Mouse (Mus musculus): ENCODE results near the gene Nfia.

Gene Nfia

DNA sequence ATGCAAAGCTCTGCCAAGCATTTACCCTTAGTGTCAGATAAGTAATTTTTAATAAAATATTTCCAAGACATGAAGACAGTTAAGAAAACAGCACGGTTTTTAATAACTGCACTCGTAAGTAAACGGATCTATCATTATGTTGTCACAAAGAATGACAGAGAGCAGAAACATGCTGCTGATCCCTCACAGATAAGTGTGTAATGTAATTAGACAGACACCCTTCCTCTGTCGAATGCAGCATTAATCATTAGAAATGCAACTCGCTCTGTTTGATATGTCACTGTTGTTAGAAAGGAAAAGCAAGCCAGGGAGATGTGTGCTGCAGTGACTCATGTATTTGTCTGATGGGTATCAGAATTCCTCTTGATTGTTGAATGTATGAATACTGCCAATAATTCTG is 259.8 kb downstream of the Nfia start:
- in situ Hi-C loops (cut with MboI; ENCODE audit: unreplicated experiment in 2 of 2), result no loop called here

- in situ Hi-C loops (cut with MboI; ENCODE audit: unreplicated experiment in 2 of 2), result no loop called here
These were observed 266.6 kb downstream of the Nfia start for GRCm38 (mm10) chr4:98039095-98039494.

- in situ Hi-C loops (cut with MboI; ENCODE audit: unreplicated experiment in 2 of 2), result no loop called here
These were observed 267.6 kb downstream of the Nfia start for GRCm38 (mm10) chr4:98040179-98040578.

GRCm38 (mm10) chr4:98044611-98045010 is 272.1 kb downstream of the Nfia start:
- in situ Hi-C loops (cut with MboI; ENCODE audit: unreplicated experiment in 2 of 2), result no loop called here

GRCm38 (mm10) chr4:98047369-98047768 is 274.8 kb downstream of the Nfia start:
- in situ Hi-C loops (cut with MboI; ENCODE audit: unreplicated experiment in 2 of 2), result no loop called here

DNA sequence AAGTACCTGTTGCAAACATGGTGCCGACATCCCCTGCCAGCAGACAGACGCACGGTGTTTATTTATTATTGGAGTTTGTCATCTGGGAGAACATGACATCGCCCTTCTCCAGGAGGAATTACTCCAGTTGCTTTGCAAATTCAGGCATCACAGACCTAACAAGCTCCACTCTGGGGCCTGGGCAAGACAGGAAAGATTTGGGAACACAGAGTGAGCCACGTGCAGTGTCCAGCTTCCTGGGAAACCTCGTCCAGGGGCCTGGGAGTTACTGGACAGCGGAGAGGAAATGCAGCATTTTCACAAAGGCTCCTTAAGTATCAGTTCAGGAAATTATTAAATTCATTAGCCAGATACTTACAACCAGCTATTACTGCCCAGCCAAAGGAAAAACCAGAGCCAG is 277.1 kb downstream of the Nfia start:
- in situ Hi-C loops (cut with MboI; ENCODE audit: unreplicated experiment in 2 of 2), result no loop called here

GRCm38 (mm10) chr4:98050003-98050620 is 277.6 kb downstream of the Nfia start:
- in situ Hi-C loops (cut with MboI; ENCODE audit: unreplicated experiment in 2 of 2), result no loop called here

GRCm38 (mm10) chr4:98050781-98051180 is 278.2 kb downstream of the Nfia start:
- in situ Hi-C loops (cut with MboI; ENCODE audit: unreplicated experiment in 2 of 2), result no loop called here

DNA sequence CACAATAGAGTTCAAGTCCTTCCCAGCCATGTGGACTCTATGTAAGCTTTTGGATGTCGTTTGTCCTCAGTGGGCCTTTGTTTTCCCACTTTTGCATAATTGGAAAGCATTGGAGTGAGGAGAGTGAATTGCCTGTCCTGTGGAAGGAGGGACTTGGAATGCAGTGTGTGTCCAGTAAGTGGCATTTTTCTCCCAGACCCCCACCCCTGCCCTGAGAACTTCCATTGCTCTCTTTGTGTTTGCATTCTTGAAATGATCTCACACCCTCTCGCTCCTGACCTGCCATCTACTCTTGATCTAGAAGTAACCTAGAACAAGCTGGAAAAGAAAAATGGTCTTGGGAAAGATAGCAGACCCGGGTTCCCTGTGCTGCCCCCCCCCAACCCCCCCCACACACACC is 278.8 kb downstream of the Nfia start:
- in situ Hi-C loops (cut with MboI; ENCODE audit: unreplicated experiment in 2 of 2), result no loop called here

- in situ Hi-C loops (cut with MboI; ENCODE audit: unreplicated experiment in 2 of 2), result no loop called here
These were observed 282.5 kb downstream of the Nfia start for GRCm38 (mm10) chr4:98055036-98055435.

DNA sequence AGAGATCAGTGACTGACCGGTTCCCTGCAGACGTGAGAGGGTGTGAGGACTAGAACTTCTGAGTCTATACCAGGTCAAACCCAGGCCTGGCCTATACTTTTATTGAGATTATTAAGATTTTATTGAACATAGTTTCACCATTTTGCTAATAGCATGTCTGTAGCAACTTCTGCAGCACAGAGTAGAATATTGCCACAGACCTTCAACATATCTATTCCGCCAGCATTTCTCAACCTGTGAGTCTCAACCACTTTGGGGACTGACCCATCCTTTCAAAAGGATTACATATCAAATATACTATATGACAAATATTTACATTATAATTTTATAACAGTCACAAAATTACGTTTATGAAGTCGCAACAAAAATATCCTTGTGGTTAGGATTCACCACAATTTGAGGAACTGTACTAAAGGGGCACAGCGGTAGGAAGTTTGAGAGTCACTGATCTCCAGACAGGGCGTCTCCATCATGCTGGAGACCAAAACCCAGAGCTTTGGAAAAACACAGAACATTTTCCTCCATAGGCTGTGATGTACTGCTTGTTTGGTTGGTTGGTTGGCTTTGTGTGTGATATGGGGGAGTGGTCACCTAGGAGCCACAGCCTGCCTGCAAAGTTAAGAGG is 284.0 kb downstream of the Nfia start:
- in situ Hi-C loops (cut with MboI; ENCODE audit: unreplicated experiment in 2 of 2), result no loop called here

DNA sequence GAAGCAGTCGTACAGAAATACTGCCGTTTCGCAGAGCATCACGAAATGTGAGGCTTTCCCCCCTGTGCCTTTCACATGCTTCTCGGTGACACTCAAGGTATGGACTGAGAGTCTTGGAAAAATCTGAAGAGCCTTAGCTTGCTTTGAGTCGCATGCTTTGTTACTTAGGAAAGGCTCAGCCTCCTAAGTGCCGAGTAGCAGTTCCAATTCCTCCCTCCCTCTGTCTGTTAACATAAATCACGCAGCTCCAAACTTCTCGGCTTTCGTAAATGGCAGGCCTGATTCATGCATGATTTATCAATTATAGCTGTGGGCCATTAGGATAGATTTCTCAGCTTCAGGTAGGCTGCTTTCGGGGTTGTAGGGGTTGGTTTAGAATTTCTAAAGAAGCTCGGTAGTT is 284.7 kb downstream of the Nfia start:
- in situ Hi-C loops (cut with MboI; ENCODE audit: unreplicated experiment in 2 of 2), result no loop called here

DNA sequence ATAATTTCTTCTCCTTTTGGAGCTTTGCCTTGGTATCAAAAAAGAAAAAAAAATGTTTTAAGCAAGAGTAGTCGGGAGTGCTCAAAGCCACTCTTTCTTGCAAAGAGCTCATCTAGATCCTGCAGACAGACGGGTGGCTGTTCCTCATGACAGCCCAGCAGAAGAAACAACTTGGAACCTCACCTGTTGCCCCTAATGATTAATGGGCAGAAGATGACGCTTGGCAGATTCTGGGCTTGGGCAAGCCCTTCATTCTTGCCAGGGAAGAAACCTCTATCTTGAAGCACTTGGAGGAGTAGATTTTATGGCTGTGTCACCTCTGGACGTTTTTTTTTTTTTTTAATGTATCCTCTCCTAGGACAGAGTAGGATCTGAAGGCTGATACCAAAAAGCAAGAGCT is 285.2 kb downstream of the Nfia start:
- in situ Hi-C loops (cut with MboI; ENCODE audit: unreplicated experiment in 2 of 2), result no loop called here

DNA sequence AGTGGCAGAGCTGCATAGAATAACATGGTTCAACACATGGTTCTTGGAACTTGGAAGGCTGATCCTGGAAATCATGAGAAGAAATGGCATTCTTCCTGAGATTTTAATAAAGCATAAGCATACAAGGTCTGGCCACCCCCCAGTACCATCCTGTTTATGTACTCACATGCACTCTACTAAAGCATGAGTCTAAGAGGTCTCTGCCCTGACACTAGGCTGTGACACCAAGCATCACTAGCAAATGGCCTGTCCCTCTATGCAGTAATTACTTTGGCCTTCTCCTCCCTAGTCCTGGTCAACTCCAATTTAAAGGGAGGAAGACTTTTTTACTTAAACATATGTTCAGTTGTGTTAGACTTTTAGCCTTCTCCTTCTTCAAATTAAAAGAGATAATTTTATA is 285.6 kb downstream of the Nfia start:
- in situ Hi-C loops (cut with MboI; ENCODE audit: unreplicated experiment in 2 of 2), result no loop called here

DNA sequence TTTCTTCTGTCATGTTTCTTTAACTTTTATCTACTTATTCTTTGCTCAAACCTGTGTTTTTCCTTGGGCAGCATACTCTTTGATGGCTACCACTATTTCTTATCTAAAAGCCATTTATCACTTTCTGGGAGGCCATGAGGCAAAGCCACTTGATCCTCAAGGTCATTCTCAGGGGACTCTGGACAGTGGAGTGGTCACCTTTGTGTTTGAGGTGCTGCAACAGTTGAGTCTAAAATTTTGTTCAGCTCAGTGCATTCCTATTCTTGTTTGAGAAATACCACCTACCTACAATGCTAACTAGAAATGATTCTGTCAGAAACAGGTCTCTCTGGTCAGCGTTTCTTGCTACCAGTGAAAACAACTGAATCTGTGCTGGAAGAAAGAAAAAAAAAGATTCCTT is 288.1 kb downstream of the Nfia start:
- in situ Hi-C loops (cut with MboI; ENCODE audit: unreplicated experiment in 2 of 2), result no loop called here

DNA sequence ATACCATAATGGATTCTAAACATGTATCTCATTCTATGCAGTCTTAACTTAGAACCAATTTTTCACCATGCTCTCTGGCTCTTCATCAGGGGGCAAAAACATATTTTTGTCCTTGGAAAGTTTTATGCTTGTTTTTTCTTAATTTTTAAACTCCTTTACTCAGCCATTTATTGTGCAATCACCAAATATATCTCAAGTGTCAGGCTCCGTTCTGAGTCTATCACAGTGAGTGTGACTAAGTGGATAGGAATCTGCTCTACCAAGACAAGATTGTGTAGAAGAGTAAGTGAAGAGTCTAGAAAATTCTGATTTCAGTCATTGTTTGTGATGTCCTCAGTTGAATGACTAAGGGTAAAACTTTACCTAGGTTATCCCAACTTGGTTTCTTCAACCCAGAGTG is 288.6 kb downstream of the Nfia start:
- in situ Hi-C loops (cut with MboI; ENCODE audit: unreplicated experiment in 2 of 2), result no loop called here

- in situ Hi-C loops (cut with MboI; ENCODE audit: unreplicated experiment in 2 of 2), result no loop called here
These were observed 290.7 kb downstream of the Nfia start for GRCm38 (mm10) chr4:98063280-98063679.

DNA sequence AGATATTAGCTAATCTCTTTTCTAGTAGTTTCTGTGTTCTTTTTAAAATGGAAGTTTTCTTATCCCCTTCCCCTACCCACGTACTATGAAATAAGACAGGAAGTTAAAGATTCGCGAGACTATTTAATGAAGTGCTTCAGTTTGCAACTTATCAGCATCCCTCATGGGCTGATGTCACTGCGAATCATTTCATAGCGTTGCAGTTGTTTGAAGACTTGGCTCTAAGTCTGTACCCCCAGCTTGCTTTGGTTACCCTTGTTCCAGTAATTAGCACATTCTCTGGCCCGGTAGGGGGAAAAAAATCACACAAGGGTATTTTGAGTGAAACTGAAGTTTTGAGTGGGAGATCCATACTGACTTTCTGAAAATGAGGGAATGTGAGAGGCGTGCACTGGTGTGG is 303.6 kb downstream of the Nfia start:
- in situ Hi-C loops (cut with MboI; ENCODE audit: unreplicated experiment in 2 of 2), result no loop called here

- in situ Hi-C loops (cut with MboI; ENCODE audit: unreplicated experiment in 2 of 2), result no loop called here
These were observed 304.1 kb downstream of the Nfia start for GRCm38 (mm10) chr4:98076624-98077023.

DNA sequence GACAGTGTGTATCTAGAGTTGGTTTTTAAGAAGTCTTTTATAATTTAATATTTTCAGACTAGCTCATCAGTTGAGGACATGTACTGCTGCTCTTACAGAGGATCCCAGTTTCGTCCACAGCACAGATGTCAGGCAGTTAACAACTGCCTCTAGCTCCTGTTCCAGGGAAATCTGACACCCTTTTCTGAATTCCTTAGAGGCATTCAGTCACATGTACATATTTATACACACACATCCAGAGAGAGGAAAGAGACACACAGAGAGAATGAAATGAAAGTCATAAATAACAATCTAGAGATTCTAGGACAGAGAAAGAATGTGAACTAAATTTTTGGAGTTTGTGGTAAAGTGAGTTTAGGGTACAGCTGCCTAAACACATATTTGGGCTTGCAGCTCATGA is 308.1 kb downstream of the Nfia start:
- in situ Hi-C loops (cut with MboI; ENCODE audit: unreplicated experiment in 2 of 2), result no loop called here

- in situ Hi-C loops (cut with MboI; ENCODE audit: unreplicated experiment in 2 of 2), result no loop called here
These were observed 309.4 kb downstream of the Nfia start for GRCm38 (mm10) chr4:98081962-98082361.

- in situ Hi-C loops (cut with MboI; ENCODE audit: unreplicated experiment in 2 of 2), result no loop called here
These were observed 310.0 kb downstream of the Nfia start for GRCm38 (mm10) chr4:98082512-98082911.

DNA sequence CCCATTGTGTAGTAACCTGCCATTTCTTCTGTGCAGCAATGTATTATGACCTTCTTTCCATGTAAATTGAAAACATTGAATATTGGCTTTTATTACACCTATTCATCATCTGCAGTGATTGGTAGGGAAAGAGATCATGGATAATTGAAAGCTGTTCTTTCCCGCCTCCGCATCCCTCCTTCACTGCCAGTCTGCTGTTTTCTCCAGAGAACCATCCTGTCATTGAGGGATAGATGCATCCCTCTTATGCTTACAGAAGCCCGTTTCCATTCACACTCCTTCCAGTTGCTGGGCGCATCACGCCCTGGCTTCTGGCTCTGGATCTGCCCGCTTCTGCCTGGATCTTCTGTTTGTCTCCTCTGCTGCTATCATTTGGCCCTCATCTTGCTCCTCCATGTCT is 312.5 kb downstream of the Nfia start:
- in situ Hi-C loops (cut with MboI; ENCODE audit: unreplicated experiment in 2 of 2), result no loop called here

Measured in v-Abl transformed pro-B cells (cell line).